Mouse (Mus musculus) heart, embryonic 12.5 days (tissue): ENCODE measurements around the gene Xdh. TPM values are rescaled to one million over a fixed set of nuclear protein-coding genes. Genes with fewer than 3 reads are reported as not detected.
"Not testable (repeated sequence)": the region's sequence is repeated elsewhere in the genome, so short reads cannot be mapped to it uniquely, and the experiment has no call there.

Source experiments
- ATAC-seq: fragments of 200-750 bp; cut with Nextera tagmentation; 2 replicates; pipeline ENCODE4 v1.8.0; 2017; ENCODE audit warnings: moderate TSS enrichment, moderate library complexity; ENCODE audit not compliant: insufficient number of reproducible peaks, low FRiP score
- H3K27ac ChIP-seq: fragments of 300-500 bp; sonication (generic); 2 replicates; pipeline ENCODE4 v1.5.1; 2016; ENCODE audit warnings: mild to moderate bottlenecking, moderate library complexity; ENCODE audit not compliant: poor library complexity, severe bottlenecking
- H3K27me3 ChIP-seq: fragments of 300-500 bp; sonication (generic); replicated peaks from 2 replicates; pipeline ENCODE4 v1.6.1; 2016; ENCODE audit warnings: mild to moderate bottlenecking, moderate library complexity
- H3K36me3 ChIP-seq: fragments of 300-500 bp; sonication (generic); 2 replicates; pipeline ENCODE4 v1.6.1; 2016; ENCODE audit warnings: mild to moderate bottlenecking, moderate library complexity
- H3K4me1 ChIP-seq: fragments of 300-500 bp; sonication (generic); replicated peaks from 2 replicates; pipeline ENCODE4 v1.6.1; 2016; ENCODE audit warnings: mild to moderate bottlenecking
- H3K4me2 ChIP-seq: fragments of 300-500 bp; sonication (generic); 2 replicates; pipeline ENCODE4 v1.6.1; 2016; ENCODE audit warnings: mild to moderate bottlenecking, moderate library complexity
- H3K4me3 ChIP-seq: fragments of 300-500 bp; sonication (generic); 2 replicates; pipeline ENCODE4 v1.5.1; 2016; ENCODE audit warnings: mild to moderate bottlenecking
- H3K9ac ChIP-seq: fragments of 300-500 bp; sonication (generic); 2 replicates; pipeline ENCODE4 v1.6.1; 2016; ENCODE audit warnings: mild to moderate bottlenecking, moderate library complexity
- H3K9me3 ChIP-seq: fragments of 300-500 bp; sonication (generic); replicated peaks from 2 replicates; pipeline ENCODE4 v1.6.1; 2016; ENCODE audit warnings: mild to moderate bottlenecking, moderate library complexity
- WGBS: fragments of 180-500 bp; shearing (Covaris S2); methylation state at CpG from one replicate; pipeline ENCODE4 v1.1.7; 2016; 5-methylcytosine and 5-hydroxymethylcytosine counted together
- polyA plus RNA-seq: library from polyadenylated mRNA; unstranded; fragments of >200 nt; fragmentation: Nextera tagmentation; extraction: Ambion mirVana; gene quantifications from 2 replicates; pipeline ENCODE4 v1.2.1, GENCODE M21; 2016

Gene Xdh
- polyA plus RNA-seq, 1 experiment from 2014 or later: 0.23 TPM

- H3K27ac ChIP-seq: 0 out of 2 replicates have a peak overlapping the region, but pooled peaks have one; percentile 29
- H3K4me1 ChIP-seq: peaks cover 23% of the 10 kb centered on the region
- not testable (repeated sequence) for H3K4me3 ChIP-seq, H3K9ac ChIP-seq, H3K36me3 ChIP-seq, H3K9me3 ChIP-seq, H3K27me3 ChIP-seq, H3K4me2 ChIP-seq, ATAC-seq
- WGBS: 18% methylated on average over 1 of the region's 1 CpGs
Observed at GRCm38 (mm10) chr17:73839876-73840275, 110.1 kb downstream of the Xdh start.

GRCm38 (mm10) chr17:73839086-73839835, 110.7 kb downstream of the Xdh start:
- H3K4me3 ChIP-seq: no peak overlapping the region
- ATAC-seq: no peak
- WGBS: 29% methylated on average over 3 of the region's 3 CpGs
- no peaks in the 10 kb centered on the region for H3K27me3 ChIP-seq
- peaks cover 23% of the 10 kb centered on the region for H3K4me1 ChIP-seq
- no peak overlapping the region for H3K9ac ChIP-seq
- 0 out of 2 replicates have a peak overlapping the region, but pooled peaks have one; percentile 29 for H3K27ac ChIP-seq
- H3K4me2 ChIP-seq: no peak overlapping the region
- no peaks in the 10 kb centered on the region for H3K9me3 ChIP-seq
- no peaks in the 10 kb centered on the region for H3K36me3 ChIP-seq

GRCm38 (mm10) chr17:73837244-73837643, 112.8 kb downstream of the Xdh start:
- no peak for ATAC-seq
- no peak overlapping the region for H3K27ac ChIP-seq
- no peaks in the 10 kb centered on the region for H3K27me3 ChIP-seq
- H3K4me2 ChIP-seq: no peak overlapping the region
- no peak overlapping the region for H3K4me3 ChIP-seq
- no peak overlapping the region for H3K9ac ChIP-seq
- no peaks in the 10 kb centered on the region for H3K36me3 ChIP-seq
- H3K9me3 ChIP-seq: no peaks in the 10 kb centered on the region
- H3K4me1 ChIP-seq: peaks cover 26% of the 10 kb centered on the region
- 77% methylated on average over 4 of the region's 4 CpGs for WGBS

DNA sequence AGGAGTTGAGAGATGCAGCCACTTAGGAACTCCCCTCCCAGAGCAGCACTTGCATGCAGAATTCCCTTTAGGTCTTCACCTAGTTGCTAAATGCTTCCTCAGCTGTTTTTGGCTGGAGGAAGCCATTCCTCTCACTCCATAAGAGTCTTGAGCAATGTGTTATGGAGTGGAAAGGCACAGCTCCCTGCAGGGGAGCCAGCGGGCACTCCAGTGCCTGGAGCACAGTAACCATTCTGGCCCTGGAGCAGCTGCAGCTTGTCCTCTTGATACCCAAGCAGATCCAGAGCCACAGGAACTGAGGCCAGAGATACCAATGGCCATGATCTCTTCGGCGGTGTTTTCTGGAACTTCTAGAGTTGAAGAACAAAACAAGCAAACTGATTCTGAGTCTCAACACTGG, 113.4 kb downstream of the Xdh start:
- Histone ChIP-seq H3K4me3 (no peak overlapping the region), H3K27ac (no peak overlapping the region), H3K9ac (no peak overlapping the region), H3K4me1 (peaks cover 26% of the 10 kb centered on the region), H3K36me3 (no peaks in the 10 kb centered on the region), H3K9me3 (no peaks in the 10 kb centered on the region), H3K4me2 (no peak overlapping the region), H3K27me3 (no peaks in the 10 kb centered on the region)
- 84% methylated on average over 3 of the region's 3 CpGs for WGBS
- ATAC-seq: no peak

Other genes with a start within 250 kb of the Xdh start
- 0.82 and 1.6 TPM in 2 replicates for gene Galnt14, start 239.7 kb downstream of the Xdh start, polyA plus RNA-seq
- gene Ehd3, start 146.1 kb downstream of the Xdh start, polyA plus RNA-seq: 2.6 and 4.5 TPM in 2 replicates
- gene Srd5a2, start 97.7 kb upstream of the Xdh start, polyA plus RNA-seq: not detected in 2 replicates